Mouse (Mus musculus) cerebellum, adult 2 months (tissue): Measurements from ENCODE around the gene Odaph.

ENCODE experiments used
- CTCF ChIP-seq: fragments of 200-500 bp; IDR thresholded peaks from 2 replicates; pipeline ENCODE4 v1.5.1; 2011; ENCODE audit warnings: low read depth, mild to moderate bottlenecking, control low read depth, low read length, moderate library complexity, borderline replicate concordance; ENCODE audit not compliant: insufficient read depth
- POLR2A ChIP-seq: fragments of 200-500 bp; IDR thresholded peaks from 2 replicates; pipeline ENCODE4 v1.6.1; 2011; ENCODE audit warnings: low read length, control low read depth, borderline replicate concordance; ENCODE audit not compliant: insufficient read depth

DNA sequence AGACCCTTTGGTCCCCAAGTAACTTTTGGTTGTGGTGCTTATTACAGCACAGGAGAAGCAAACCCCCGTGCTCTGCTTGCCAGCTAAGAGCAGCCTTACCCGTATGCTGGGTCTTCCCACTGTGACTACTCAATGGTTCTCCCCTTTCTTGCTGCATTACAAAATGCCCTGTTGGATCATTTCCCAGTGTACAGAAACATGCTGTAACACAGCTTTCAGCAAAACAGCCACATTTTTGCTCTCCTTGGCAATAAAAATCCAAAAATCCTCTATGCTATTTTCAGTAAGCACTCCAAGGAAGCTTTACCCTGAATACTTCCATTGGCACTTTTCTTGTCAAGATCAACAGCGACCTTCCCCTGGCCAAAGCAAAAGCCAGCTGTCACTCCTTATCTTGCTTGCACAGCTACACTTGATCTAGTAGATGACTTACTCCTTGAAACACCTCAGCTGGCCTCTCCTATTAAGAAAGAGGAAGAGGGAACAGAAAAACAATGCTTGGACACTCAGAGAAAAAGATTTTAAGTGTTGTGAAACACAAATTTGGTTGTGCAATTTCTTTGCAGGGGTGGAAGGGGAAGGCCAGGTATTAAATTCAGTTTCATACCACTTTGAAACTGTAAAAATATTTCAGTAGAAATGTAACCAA is 26.5 kb upstream of the Odaph start:
- TF ChIP-seq CTCF (no peak), POLR2A (no peak)
